Mouse (Mus musculus): ENCODE measurements around the gene 1110051M20Rik.

Gene 1110051M20Rik

DNA sequence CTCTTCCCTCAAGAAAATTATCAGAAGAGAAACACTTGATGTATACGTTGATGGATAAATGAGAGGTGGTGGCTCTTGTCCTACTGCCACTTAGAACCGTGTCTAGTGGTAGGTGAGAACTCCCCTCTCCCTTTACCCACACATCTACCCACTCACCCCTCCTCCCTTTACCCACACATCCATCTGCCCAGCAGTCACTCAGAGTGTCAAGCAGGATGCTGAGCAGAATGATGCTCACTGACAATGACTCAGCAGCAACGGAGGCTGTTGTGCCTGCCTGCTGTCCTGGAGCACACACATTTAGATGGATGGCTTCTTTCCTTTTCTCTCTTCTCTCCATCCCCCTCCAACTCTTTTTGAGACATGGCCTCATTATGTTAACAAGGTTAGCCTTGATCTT lies 141.7 kb downstream of the 1110051M20Rik start:
- DNase-seq (ENCODE audit: low spot score), result no peak

DNA sequence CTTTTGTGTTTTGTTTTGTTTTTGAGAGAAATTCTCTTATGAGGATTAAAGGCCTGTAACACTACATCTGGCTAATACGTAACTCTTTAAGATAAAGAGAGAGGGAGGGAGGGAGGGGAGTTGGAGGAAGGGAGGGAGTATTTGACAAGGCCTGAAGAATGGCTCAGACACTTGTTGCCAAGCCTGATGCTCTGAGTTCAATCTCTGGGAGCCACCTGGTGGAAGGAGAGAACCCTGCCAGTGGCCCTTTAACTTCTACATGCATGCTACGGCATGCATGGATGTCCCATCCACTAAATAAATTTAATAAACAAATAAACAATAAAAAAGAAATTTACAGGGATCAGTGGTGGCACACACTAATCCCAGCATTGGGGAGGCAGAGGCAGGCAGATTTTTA lies 142.7 kb downstream of the 1110051M20Rik start:
- DNase-seq (ENCODE audit: low spot score), result no peak

DNA sequence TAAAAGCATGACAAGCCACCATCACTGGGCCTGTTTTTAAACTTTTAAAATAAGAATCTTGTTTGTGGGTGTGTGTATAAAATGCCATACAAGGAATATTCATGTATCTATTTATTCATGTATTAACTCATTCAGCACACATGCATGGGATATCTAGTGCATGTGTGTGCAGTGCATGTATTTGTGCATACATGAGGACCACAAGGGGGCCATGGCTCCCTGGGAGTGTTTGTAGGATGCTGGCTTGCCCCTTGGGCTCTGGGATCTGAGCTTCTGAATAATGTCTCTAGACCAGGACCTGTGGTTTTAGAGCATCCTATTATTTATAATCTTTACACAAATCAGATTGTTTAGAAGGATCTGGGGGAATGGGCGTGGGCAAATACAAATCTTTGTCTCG lies 143.7 kb downstream of the 1110051M20Rik start:
- no peak for DNase-seq (ENCODE audit: low spot score)

DNA sequence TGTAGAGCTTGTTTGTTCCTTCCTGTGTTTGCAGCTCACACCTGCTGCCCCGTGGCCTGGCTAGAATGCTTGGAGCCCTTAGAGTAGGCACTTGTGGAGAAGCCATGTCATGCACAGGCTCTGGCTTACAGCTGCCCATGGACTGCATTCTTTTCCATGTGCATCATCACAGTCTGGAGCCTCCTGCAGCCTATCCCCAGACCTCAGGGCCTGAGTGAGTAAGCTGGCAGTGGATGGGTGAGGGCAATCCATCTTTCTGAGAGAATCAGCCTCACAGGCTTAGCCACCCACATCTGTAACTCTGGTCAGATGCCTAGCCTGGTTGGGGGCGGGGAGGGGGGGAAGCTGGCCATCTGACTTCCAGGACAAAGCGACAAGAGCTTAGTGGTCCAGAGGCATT lies 145.3 kb downstream of the 1110051M20Rik start:
- peak; percentile 63 for DNase-seq (ENCODE audit: low spot score)

DNA sequence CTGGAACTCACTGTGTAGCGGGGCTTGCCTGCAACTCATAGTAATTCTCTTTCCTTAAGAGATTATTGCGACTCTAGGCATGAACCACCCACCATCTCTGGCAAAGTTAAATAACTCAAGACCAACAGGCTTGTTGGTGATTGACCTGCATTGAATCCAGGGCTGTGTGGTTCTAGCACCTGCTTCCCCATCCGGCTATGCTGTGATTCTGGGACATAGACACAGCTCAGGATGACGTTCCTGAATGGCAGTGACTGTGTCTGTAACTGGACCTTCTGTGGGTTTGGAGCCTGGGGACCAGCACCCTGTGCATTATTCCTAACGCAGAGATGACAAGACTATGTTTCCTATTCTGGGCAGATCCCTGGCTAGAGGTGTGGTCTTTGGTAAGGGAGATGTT lies 148.6 kb downstream of the 1110051M20Rik start:
- DNase-seq (ENCODE audit: low spot score), result no peak

DNA sequence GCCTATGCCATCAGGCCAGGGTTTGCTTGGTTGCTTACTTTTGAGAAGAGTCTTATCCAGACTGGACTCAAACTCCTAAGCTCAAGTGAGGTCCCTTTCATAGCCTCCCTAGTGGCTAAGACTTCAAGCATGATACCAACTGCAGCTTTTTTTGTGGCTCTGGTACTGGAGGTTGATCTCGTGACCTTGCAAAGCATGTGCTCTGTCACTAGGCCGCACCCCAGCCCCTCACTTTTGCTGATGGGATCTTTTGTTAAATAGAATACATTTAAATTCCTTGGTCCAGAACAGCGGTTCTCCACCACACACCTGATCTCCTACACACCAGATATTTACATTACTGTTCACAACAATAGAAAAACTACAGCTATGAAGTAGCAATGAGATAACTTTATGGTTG lies 150.3 kb downstream of the 1110051M20Rik start:
- DNase-seq (ENCODE audit: low spot score), result no peak

DNA sequence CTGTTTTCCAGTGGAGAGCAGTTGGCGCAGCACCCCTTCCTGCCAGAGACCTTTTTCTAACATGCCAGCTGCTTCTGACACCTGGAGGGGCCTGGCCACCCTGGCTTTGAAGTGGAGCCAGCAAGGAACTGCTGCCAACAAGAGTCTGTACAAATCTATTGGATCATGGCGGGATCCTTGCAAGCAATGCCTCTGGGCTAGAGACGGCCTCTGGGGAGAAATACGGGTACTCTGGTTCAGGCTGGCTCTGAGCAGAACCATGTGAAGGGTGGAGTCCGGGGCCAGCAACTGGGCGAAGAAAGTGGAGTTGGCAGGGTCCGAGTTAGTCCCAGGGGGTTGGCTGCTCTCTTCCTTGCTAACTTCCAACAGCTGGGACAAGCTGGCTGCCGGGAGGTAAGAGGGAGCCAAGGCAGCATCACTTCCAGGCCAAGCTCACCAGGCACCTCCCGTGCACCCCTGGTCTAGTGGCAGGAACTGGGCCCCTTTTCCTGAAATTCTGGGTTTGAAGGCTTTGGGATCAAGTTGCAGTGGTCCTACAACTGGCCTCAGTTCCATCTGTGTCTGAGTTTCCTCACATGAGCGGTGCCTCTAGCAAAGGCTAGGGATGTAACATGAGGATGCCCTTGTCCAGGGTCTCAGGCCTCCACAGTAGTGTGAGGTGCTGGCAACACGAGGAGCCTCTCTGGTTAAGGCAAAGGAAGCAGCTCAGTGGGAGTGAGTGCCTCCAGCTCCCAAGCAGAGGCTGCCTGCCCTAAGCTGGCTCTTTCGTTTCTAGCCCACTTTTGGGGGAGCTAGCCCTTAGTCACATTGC lies 153.1 kb downstream of the 1110051M20Rik start:
- DNase-seq (ENCODE audit: low spot score), result peak; percentile 80

DNA sequence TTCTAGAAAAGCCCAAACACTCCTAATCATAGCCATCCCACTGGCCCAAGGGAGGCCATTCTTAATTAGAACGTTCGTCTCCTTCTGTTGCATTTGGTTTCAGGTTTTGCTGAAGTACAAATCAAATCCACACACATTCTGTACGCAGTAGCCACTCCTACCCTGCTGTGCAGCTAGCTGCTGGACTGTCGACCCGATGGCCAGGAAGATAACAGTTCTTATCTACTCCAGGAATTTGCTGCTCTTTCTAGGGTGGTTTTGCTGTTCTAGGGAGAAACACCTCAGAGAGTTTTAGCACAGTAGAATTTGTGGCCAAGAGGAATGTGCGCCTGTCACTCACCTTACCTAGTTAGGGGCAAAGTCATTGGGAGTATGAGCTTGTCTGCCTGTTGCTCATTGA lies 156.9 kb downstream of the 1110051M20Rik start:
- no peak for DNase-seq (ENCODE audit: low spot score)

DNA sequence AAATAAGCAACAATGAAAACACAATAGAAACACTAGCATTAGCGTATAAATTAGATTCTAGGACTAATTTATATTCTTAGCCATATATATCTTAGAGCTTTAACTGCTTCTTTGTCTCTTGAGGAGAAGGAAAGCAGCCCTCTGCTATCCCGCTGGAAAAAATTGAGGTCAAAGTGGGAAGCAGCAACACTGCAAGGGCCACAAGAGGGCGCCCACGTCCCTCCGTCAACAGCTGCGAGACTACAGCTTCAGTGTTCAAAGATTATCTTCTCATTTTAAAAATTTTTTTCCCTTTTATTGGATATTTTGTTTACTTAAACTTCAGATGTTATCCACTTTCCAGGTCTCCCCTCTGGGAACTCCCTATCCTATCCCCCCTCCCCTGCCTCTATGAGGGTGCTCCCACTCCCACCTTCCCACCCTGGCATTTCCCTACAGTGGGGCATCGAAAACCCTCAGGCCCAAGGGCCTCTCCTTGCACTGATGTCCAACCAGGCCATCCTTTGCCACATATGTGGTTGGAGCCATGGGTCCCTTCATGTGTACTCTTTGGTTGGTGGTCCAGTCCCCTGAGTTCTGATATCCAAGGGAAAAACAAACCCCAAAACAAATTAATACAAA lies 158.5 kb downstream of the 1110051M20Rik start:
- peak; percentile 83 for DNase-seq (ENCODE audit: low spot score)

DNA sequence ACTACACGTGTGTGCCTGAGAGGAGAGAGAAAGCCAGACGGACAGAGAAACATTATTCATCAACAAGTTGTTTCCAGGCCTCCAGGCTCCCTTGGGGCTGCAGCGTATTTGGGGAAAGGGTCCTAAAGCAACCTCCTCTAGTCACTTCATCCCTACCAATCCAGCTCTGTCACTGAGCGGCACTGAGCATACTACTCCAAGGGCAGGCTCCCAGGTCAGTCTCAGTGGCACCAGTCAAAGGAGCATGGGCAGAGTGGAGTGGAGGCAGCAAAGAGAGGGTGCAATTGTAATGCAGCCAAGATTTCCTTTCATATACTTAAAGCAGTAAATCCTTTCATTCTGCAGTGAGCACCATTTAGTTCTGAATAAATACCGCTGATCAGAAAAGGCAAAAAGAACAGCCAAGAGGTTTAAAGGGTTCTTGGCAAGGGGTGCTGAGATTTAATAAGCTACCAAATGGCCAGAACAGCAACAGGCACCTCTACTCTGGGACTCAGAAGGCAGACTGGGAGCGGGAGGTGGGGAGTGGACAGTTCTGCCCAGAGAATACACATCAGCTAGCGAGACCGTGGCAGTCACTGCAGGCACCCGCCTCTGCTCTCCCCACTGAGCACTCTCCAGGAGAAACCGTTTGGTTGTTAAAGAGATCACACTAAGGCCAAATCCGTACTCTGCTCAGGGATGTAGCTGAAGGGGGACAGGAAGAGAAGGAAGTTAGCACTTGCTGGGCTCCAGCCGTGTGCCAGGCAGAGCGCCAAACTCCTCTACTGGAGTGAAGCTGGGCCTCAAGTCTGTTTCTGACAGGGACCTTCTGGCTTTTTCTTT lies 159.9 kb downstream of the 1110051M20Rik start:
- DNase-seq (ENCODE audit: low spot score), result no peak

DNA sequence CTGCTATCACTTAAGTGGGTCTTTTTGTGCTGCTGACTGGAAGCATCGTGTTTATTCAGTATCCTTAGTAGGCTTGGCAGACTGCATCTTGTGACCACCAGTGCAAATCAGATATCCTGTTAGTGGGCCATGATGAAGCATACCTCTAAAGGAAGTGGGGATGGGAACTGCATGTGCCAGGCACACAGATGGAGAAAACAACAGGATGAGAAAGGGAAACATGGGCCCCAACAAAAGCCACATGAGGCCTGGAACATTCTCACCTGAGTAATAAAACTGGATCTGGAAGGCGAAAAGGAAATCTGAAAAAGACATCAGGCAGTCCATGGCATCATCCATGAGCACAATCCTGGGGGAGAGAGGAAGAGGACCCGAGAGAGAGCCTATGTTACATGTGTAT lies 160.5 kb downstream of the 1110051M20Rik start:
- DNase-seq (ENCODE audit: low spot score), result no peak

DNA sequence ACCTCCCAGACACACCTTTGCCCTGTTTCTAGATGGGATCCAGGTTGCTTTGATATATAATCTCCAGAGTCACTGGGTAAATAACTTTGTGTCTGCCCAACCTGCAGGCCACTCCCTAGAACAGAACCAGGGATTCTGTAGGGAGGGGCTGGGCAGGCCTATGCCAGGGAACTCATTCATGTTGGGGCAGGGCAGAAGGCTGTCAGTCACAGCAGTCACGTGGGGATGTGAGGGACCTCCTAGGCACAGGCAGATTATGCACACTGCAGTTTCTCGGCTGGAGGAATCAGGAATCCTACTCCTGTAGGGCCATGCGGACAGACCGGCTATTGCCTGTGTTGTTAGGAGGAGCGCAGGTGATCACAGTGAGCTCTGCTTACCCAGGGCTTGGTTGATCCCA lies 163.1 kb downstream of the 1110051M20Rik start:
- no peak for DNase-seq (ENCODE audit: low spot score)

DNA sequence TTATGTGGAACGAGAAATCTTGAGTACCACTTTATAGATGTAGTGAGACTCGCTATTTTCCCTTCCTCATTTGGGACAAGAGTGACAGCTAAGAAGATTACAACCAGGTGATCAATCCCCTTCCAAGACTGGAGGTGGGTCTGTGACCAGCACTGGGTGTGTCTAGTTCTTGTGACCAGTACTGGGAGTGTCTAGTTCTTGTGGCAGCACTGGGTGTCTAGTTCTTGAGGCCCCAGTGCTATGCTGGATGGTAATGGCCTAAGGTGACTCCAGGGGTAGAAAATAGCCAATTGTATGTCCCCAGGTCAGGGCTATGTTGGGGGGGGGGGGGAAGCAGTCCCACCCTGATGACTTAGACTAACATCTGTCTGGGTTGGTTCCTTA lies 165.1 kb downstream of the 1110051M20Rik start:
- no peak for DNase-seq (ENCODE audit: low spot score)

DNA sequence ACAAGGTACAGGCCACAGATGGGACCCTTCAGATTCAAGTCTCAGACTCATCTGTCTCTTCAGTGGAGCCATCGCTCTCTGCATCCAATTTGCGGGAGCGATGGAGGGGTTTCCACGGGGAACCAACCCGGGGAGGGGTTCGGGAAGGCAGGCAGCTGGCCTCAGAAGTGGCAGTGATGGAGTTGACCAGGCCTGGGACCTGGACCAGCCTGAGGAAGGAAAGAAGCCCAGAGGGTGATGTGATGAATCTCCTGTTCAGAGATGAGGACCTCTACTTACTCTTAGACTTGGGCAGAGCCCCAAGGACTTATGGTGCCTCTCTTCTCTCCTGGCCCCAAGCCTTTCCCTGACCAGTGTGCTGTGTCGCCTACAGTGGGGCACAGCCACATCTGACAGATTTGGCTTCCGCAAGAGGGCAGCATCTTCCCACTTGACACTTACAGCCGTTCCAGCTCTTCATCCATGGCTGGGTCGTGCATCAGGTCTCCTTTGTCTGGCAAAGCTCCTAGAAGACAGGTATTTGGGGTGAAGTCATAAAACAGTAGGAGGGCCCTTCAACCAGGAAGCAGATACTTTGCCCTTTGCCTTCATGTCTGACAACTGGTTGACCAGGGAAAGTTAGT lies 165.6 kb downstream of the 1110051M20Rik start:
- no peak for DNase-seq (ENCODE audit: low spot score)

DNA sequence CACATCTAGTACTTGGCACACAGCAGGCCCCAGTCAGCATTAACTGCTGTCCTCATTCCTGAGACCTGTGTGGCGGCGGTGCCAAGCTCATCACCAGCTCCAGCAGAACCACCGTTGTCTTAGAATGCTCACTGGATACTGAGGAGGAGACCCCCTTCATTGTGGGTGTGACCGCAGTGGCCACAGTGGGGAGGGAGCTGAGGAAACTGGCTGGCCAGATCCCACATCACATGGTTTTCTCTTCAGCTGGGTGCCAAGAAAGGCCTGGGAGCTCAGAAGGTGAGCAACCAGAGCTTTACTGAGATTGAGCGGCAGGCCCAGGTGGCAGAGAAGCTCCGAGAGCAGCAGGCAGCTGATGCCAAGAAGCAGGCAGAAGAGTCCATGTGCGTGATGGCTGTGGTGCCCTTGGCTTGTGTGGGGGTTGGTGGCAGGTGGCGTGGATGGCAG lies 174.8 kb downstream of the 1110051M20Rik start:
- no peak for DNase-seq (ENCODE audit: low spot score)

DNA sequence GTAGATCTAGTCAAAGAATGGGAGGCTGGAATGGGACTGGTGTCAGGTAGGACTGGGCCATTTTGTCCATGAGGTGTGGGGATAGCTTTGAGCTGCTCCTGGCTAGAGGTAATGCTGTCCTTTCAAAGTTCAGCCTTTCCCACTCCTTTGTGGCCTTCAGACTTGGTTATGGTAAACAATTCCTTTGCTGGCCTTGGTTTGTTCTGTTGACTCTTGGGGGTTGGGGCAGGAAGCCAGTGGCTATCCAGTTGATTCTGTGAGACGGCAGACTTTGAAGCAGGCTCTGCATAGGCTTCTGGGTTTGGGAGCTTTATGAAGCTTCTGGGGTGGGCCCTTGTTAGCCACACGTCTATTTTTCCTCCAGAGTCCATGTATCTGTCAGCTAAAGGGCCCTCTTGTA lies 175.8 kb downstream of the 1110051M20Rik start:
- no peak for DNase-seq (ENCODE audit: low spot score)

DNA sequence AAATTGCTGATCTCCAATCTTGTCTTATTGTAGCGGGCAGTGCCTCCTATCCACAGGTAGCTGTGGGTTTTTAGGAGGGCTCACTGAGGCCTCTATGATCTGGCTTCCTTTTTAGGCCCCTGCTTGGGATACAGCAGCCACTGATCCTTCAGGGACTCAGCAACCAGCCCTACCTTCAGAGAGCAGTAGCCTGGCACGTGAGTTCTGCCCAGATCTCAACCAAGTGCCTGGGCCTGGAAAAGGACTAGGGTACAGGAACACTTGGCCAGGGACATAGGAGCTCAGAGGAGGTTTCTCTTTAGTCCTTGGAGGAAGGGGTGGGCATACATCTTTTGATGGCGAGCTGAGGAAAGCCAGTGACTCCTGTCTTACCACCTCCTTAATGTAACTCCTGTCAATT lies 176.5 kb downstream of the 1110051M20Rik start:
- DNase-seq (ENCODE audit: low spot score), result no peak

DNA sequence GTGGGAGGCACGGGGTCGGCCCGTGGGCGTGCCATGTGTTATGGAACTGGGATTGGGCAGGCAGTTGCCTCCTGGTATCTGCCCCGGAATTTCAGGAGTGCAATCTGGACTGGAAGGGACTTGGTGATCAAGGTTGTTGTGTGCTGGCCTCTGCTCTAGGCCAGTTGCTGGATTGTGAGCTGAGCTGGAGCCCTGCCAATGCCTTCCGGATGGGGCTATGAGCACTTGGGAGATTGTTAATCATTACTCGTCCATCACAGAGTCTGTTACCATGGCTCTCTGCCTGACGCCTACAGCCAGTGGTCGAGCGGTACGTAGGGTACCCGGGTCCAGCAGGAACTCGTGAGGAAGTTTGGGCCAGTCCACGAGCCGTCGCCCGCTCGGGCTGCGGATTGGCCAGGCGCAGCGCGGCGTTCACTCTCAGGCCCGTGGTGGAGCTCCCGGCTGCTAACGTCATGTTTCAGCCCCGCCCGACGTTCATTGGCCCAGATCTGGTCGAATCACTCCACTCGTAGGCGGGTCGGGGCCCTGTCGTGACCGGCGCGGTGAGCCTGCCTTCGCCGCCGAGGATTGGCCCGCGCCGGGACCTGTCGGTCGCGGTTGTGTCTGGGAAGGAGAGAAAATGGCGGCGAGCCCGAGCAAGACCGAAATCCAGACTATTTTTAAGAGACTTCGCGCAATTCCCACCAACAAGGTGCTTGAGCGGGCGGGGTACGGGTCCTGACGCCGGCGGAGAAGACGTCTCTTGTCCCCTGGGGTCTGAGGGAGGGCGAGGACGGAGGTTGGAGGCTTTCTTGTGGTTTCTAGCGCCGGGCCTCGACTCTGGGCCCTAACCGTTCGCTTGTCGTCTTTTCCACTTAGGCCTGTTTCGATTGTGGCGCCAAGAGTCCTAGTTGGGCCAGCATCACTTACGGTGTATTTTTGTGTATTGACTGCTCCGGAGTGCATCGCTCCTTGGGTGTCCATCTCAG lies 179.5 kb downstream of the 1110051M20Rik start, which contains the start of gene Arfgap2:
Gene Arfgap2, plus strand, starts transcription at position 264 of the 971 bp plus-strand sequence.
- DNase-seq (ENCODE audit: low spot score), result peak; percentile 98

DNA sequence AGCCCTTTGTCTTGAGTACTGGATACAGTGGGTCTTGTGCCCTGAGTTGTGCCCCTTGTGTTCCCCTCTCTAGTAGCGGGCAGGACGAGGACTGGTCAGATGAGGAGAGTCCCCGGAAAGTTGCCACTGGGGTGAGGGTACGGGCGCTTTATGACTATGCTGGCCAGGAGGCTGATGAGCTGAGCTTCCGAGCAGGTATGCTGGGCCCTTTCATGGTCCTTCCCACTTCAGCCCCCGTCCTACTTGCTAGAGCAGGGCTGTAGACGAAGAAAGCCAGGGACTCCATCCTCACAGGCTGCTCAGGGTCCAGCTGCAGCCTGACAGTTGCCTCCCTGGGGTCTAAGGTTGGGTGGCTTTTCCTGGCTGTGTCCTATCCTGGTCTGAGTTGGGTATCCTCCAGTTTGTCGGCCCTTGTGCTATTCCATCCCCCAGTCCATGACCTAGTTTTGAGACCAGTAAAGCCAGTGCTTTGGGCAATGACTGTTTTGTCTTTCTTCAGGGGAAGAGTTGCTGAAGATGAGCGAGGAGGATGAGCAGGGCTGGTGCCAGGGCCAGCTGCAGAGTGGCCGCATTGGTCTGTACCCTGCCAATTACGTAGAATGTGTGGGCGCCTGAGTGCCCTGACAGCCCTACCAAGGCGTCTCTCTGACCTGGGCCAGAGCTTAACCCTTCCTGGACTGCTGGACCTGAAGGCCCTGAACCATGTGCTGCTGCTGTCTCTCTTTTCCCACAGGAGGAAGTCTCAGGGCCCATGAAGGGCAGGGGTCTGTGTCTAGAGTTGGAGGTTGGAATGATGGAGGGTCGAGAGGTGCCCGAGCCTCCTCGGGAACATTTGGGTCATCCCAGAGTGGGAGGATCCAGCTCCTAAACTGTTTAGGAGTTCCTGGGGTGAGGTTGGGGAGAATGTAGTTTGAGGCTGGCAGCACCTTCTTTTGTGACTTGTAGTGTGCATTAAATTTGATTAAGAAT lies 180.5 kb downstream of the 1110051M20Rik start:
- no peak for DNase-seq (ENCODE audit: low spot score)

DNA sequence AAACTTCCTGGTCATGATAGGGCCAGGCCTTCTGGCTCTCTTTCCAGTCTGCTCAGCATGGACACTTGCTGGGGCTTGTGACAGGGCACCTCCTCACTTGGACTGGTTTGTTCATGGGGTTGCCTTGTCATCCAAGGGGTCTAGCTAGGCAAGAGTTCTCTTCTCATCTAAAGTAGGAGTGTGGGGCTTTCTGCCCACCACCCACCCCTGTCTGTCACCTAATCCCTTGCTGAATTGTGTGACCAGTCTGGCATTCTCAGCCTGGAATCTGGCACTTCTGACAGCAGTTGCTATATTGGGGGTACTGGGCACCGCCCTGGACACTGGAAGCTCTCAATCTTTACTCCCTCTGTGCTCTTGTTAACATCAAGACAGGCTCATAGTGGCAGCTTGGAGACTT lies 185.0 kb downstream of the 1110051M20Rik start:
- no peak for DNase-seq (ENCODE audit: low spot score)
